Comparison of ENCODE assay signal across 8 mouse cellular contexts in genomic region chr5:32134903-32135335, GRCm38 (mm10). TPM values are rescaled to one million over a fixed set of nuclear protein-coding genes. Genes with fewer than 3 reads are reported as not detected.
A peak's percentile ranks its signal among the peaks of the same experiment; 100 is the strongest.
DNase-seq lines count a peak whose midpoint lies in the region; ATAC-seq and TF ChIP-seq lines count a peak whose summit lies in the region.

No protein-coding gene starts in this region.

- no peaks in the 10 kb centered on the region for H3K4me1 ChIP-seq in ES-Bruce4 (ENCODE audit: control insufficient read depth, insufficient read depth, low read length)
- H3K4me1 ChIP-seq in embryonic fibroblast, embryonic 13.5 days (ENCODE audit: control insufficient read depth, insufficient read depth, low read length): no peaks in the 10 kb centered on the region
- peaks cover 29% of the 10 kb centered on the region for H3K4me1 ChIP-seq in intestine, embryonic 16.5 days (ENCODE audit: control insufficient read depth, insufficient read depth, low read length)
- peaks cover 7% of the 10 kb centered on the region; the same call in 1 of the 2 replicates for H3K4me1 ChIP-seq in lung, postnatal 0 days (ENCODE audit: insufficient read depth, low read depth, low read length)

- WGBS in intestine, embryonic 16.5 days: 0% methylated on average over 40 of the region's 54 CpGs
- 1% methylated on average over 33 of the region's 54 CpGs for WGBS in lung, postnatal 0 days

- no peak for TF ChIP-seq CTCF in ES-Bruce4 (IDR thresholded peaks at IDR 0.05; ENCODE audit: low read depth, low read length)
- TF ChIP-seq CTCF in embryonic fibroblast, embryonic 13.5 days (IDR thresholded peaks at IDR 0.05; ENCODE audit: borderline replicate concordance, insufficient read depth, low read length): no peak
- TF ChIP-seq CTCF in lung, postnatal 0 days (IDR thresholded peaks at IDR 0.05): peak; percentile 51

- ATAC-seq in intestine, embryonic 16.5 days: peak; percentile 38
- peak; percentile 40 for ATAC-seq in lung, postnatal 0 days

- no peak overlapping the region for H3K27ac ChIP-seq in ES-Bruce4 (ENCODE audit: insufficient read depth, low read length)
- peak overlapping the region; percentile 91 for H3K27ac ChIP-seq in embryonic fibroblast, embryonic 13.5 days (ENCODE audit: insufficient read depth, low read length)
- H3K27ac ChIP-seq in intestine, embryonic 16.5 days (ENCODE audit: low read length): peak overlapping the region; percentile 100
- peak overlapping the region; percentile 100 for H3K27ac ChIP-seq in lung, postnatal 0 days (ENCODE audit: low read length)

- DNase-seq in heart, adult 11 months: peak; percentile 98
- DNase-seq in heart, adult 18-20 months: no peak
- peak; percentile 91 for DNase-seq in lung, postnatal 0 days (ENCODE audit: low spot score)
- peak; percentile 71 to 72 for DNase-seq in spleen, adult 18-20 months
- no peak for DNase-seq in cerebellum, adult 9-10 months

- H3K4me3 ChIP-seq in ES-Bruce4 (ENCODE audit: low read depth, low read length): peak overlapping the region; percentile 76
- H3K4me3 ChIP-seq in embryonic fibroblast, embryonic 13.5 days (ENCODE audit: insufficient read depth, low read length): peak overlapping the region; percentile 21
- peak overlapping the region; percentile 86 for H3K4me3 ChIP-seq in intestine, embryonic 16.5 days (ENCODE audit: low read length)
- peak overlapping the region; percentile 93 for H3K4me3 ChIP-seq in lung, postnatal 0 days (ENCODE audit: low read depth, low read length)

- no peaks in the 10 kb centered on the region for H3K9me3 ChIP-seq in ES-Bruce4 (replicated peaks; ENCODE audit: control insufficient read depth, insufficient read depth, low read length, poor library complexity, severe bottlenecking)
- no peaks in the 10 kb centered on the region for H3K9me3 ChIP-seq in intestine, embryonic 16.5 days (ENCODE audit: control insufficient read depth, low read length)
- no peaks in the 10 kb centered on the region for H3K9me3 ChIP-seq in lung, postnatal 0 days (ENCODE audit: low read length)

- peaks cover 4% of the 10 kb centered on the region; the same call in 1 of the 2 replicates for H3K27me3 ChIP-seq in ES-Bruce4 (ENCODE audit: control insufficient read depth, insufficient read depth, low read length, poor library complexity, severe bottlenecking)
- no peaks in the 10 kb centered on the region for H3K27me3 ChIP-seq in intestine, embryonic 16.5 days (replicated peaks; ENCODE audit: control insufficient read depth, insufficient read depth, low read length)
- H3K27me3 ChIP-seq in lung, postnatal 0 days (replicated peaks; ENCODE audit: insufficient read depth, low read length): no peaks in the 10 kb centered on the region

- H3K9ac ChIP-seq in ES-Bruce4 (ENCODE audit: low read depth, poor library complexity, severe bottlenecking): peak overlapping the region; percentile 74
- H3K9ac ChIP-seq in intestine, embryonic 16.5 days (ENCODE audit: low read depth, low read length): peak overlapping the region; percentile 97
- H3K9ac ChIP-seq in lung, postnatal 0 days (replicated peaks; ENCODE audit: low read depth): peak overlapping the region; percentile 99

- no peak for TF ChIP-seq POLR2A in ES-Bruce4 (IDR thresholded peaks at IDR 0.05; ENCODE audit: insufficient read depth, low read length)
- peak; percentile 44; the same call in 1 of the 2 replicates for TF ChIP-seq POLR2A in embryonic fibroblast, embryonic 13.5 days (IDR thresholded peaks at IDR 0.05; ENCODE audit: low read depth, low read length)

- H3K36me3 ChIP-seq in ES-Bruce4 (ENCODE audit: control insufficient read depth, insufficient read depth, low read length, poor library complexity, severe bottlenecking): no peaks in the 10 kb centered on the region
- H3K36me3 ChIP-seq in intestine, embryonic 16.5 days (ENCODE audit: control insufficient read depth, insufficient read depth, low read length): no peaks in the 10 kb centered on the region
- no peaks in the 10 kb centered on the region for H3K36me3 ChIP-seq in lung, postnatal 0 days (ENCODE audit: insufficient read depth, low read length)

- no peak for TF ChIP-seq EP300 in ES-Bruce4 (IDR thresholded peaks at IDR 0.05; ENCODE audit: insufficient read depth, low read depth, low read length)
- no peak; the same call in 1 of the 2 replicates for TF ChIP-seq EP300 in lung, postnatal 0 days (IDR thresholded peaks at IDR 0.05)

- peak overlapping the region; percentile 66 for H3K4me2 ChIP-seq in intestine, embryonic 16.5 days (ENCODE audit: low read depth, low read length)
- H3K4me2 ChIP-seq in lung, postnatal 0 days (replicated peaks; ENCODE audit: low read depth, low read length): peak overlapping the region; percentile 83

RNA-seq across cellular contexts. Expression of gene Fosl2, which starts 0.7 kb away (rescaled TPM):
- 10 to 100 TPM; 21.0 to 21.2 TPM for total RNA-seq in heart, adult 18-20 months (2021)
- polyA plus RNA-seq in ES-Bruce4 (2011; ENCODE audit: insufficient read depth, insufficient read length, low read depth, missing spikeins): 20.1 and 23.9 TPM in 2 replicates
- 167 and 171 TPM in 2 replicates for polyA plus RNA-seq in embryonic fibroblast, embryonic 13.5 days (2011; ENCODE audit: insufficient read length, low read depth, missing spikeins)
- 5.7 and 6.5 TPM in 2 replicates for polyA plus RNA-seq in intestine, embryonic 16.5 days (2015; fragmentation: Nextera tagmentation; extraction: Ambion mirVana)
- 7.9 and 8.9 TPM in 2 replicates for polyA plus RNA-seq in lung, postnatal 0 days (2015; fragmentation: Nextera tagmentation; extraction: Ambion mirVana)

Comparison
In these comparisons a context has a peak if more than half of its experiments do, and no peak if none do; other contexts are left out.
1. DNase-seq: peak in heart, adult 11 months (single experiment), lung, postnatal 0 days (single experiment) and spleen, adult 18-20 months (2 of 2); none in heart, adult 18-20 months (0 of 2) and cerebellum, adult 9-10 months (single experiment).
2. H3K4me3 ChIP-seq: peak in every context shown above with its lines; median percentile 93 in lung, postnatal 0 days; 86 in intestine, embryonic 16.5 days; 76 in ES-Bruce4; 21 in embryonic fibroblast, embryonic 13.5 days.
3. Peak in every context shown above with its lines, with median percentiles within 50 percentile points of each other: H3K9ac ChIP-seq.